Mouse (Mus musculus) cerebellum, adult 2 months (tissue): ENCODE data around the gene Nsmce3.

Experiments
- CTCF ChIP-seq: fragments of 200-500 bp; IDR thresholded peaks from 2 replicates; pipeline ENCODE4 v1.5.1; 2011; ENCODE audit warnings: low read depth, mild to moderate bottlenecking, control low read depth, low read length, moderate library complexity, borderline replicate concordance; ENCODE audit not compliant: insufficient read depth
- POLR2A ChIP-seq: fragments of 200-500 bp; IDR thresholded peaks from 2 replicates; pipeline ENCODE4 v1.6.1; 2011; ENCODE audit warnings: low read length, control low read depth, borderline replicate concordance; ENCODE audit not compliant: insufficient read depth

GRCm38 (mm10) chr7:64921189-64921588 lies 48.4 kb upstream of the Nsmce3 start:
- TF ChIP-seq CTCF (no peak), POLR2A (no peak)
